Mouse (Mus musculus) lung, embryonic 16.5 days (tissue): ENCODE measurements at regions not wholly inside any gene's neighbourhood (a gene's known extent, or its start where the extent isn't known, plus 50 kb on each side); places are given as distances from the start of the nearest gene placed in this dataset.

Source experiments
- ATAC-seq: fragments of 200-750 bp; cut with Nextera tagmentation; 2 replicates; pipeline ENCODE4 v1.8.0; 2017; ENCODE audit warnings: low read depth, mild to moderate bottlenecking, moderate library complexity
- H3K27ac ChIP-seq: fragments of 300-500 bp; sonication (generic); 2 replicates; pipeline ENCODE4 v1.5.1; 2014; ENCODE audit warnings: mild to moderate bottlenecking, control low read depth, low read length
- H3K27me3 ChIP-seq: fragments of 300-500 bp; sonication (generic); 2 replicates; pipeline ENCODE4 v1.6.1; 2014; ENCODE audit warnings: low read depth, low read length, mixed read lengths; ENCODE audit not compliant: control insufficient read depth, insufficient read depth
- H3K36me3 ChIP-seq: fragments of 300-500 bp; sonication (generic); 2 replicates; pipeline ENCODE4 v1.6.1; 2014; ENCODE audit warnings: low read length; ENCODE audit not compliant: control insufficient read depth, insufficient read depth
- H3K4me1 ChIP-seq: fragments of 300-500 bp; sonication (generic); replicated peaks from 2 replicates; pipeline ENCODE4 v1.6.1; 2014; ENCODE audit warnings: low read length, mixed read lengths; ENCODE audit not compliant: control insufficient read depth, insufficient read depth
- H3K4me2 ChIP-seq: fragments of 300-500 bp; sonication (generic); 2 replicates; pipeline ENCODE4 v1.6.1; 2014; ENCODE audit warnings: low read depth, low read length, control low read depth
- H3K4me3 ChIP-seq: fragments of 300-500 bp; sonication (generic); 2 replicates; pipeline ENCODE4 v1.5.1; 2014; ENCODE audit warnings: mild to moderate bottlenecking, low read length, control low read depth
- H3K9ac ChIP-seq: fragments of 300-500 bp; sonication (generic); 2 replicates; pipeline ENCODE4 v1.6.1; 2014; ENCODE audit warnings: low read length, control low read depth
- H3K9me3 ChIP-seq: fragments of 300-500 bp; sonication (generic); 2 replicates; pipeline ENCODE4 v1.6.1; 2016; ENCODE audit warnings: low read length; ENCODE audit not compliant: control insufficient read depth
- WGBS: fragments of 180-500 bp; shearing (Covaris S2); extraction: QIAGEN DNeasy Blood & Tissue Kit; methylation state at CpG from one replicate; pipeline ENCODE4 v1.1.7; 2014; 5-methylcytosine and 5-hydroxymethylcytosine counted together

DNA sequence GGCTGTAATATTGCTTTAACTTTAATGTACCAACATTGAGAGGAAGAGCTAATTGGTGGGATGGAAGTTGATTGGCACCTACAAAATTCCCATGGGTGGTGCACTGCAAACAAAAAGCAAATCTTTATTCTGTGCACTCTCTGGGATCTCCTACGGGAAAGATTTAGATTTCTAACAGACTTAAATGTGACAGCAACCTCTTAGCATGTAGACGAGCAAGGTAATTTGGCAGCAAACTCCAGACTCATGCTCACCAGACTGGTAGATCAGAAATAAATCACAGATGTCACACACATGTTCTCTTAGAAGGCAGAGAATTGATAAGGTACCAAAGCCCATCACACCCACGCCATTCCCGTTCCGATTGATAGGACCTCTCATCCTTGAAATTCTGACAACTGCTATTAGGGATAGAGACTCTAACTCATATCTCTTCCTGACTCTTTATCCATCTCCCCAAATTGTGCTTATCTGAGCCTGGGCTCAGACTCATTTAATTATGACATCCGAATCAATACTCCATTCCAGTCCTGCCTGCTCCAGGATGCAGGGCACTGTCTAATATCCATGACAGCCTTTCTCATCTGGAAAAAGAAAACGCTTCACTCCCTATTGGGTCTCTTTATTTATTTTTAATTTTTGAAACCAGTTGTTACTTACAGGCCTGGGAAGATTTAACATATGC lies 356.9 kb upstream of the Sash1 start:
- H3K9ac ChIP-seq: no peak overlapping the region
- no peaks in the 10 kb centered on the region for H3K36me3 ChIP-seq
- 69% methylated on average over 7 of the region's 7 CpGs for WGBS
- no peak overlapping the region for H3K4me3 ChIP-seq
- H3K4me1 ChIP-seq: peaks cover 5% of the 10 kb centered on the region; the same call in 1 of the 2 replicates
- no peak overlapping the region for H3K27ac ChIP-seq
- H3K9me3 ChIP-seq: no peaks in the 10 kb centered on the region
- no peaks in the 10 kb centered on the region for H3K27me3 ChIP-seq
- no peak for ATAC-seq
- no peak overlapping the region for H3K4me2 ChIP-seq

DNA sequence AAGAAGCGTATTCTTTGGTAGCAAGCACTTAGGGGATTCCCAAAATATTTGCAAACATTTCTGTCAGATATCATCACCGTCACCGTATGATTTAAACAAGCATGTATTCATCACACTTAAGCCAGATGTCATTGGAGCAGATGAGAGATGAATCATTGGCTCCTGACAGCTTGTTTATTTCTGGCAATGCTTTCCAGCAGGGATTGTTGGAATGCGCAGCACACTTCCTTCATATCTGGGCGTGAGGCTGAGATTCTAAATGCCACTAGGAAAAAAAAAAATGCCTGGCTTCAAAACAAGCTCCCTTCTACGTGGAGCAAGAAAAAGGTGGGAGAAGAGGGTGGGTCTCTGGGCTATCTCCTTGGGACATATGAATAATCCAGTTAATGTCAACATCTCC lies 354.1 kb upstream of the Sash1 start:
- peak; percentile 60 for ATAC-seq
- Histone ChIP-seq H3K36me3 (no peaks in the 10 kb centered on the region), H3K9me3 (no peaks in the 10 kb centered on the region), H3K4me1 (peaks cover 5% of the 10 kb centered on the region; the same call in 1 of the 2 replicates), H3K4me3 (no peak overlapping the region), H3K9ac (no peak overlapping the region), H3K27ac (no peak overlapping the region), H3K27me3 (no peaks in the 10 kb centered on the region), H3K4me2 (no peak overlapping the region)
- WGBS: 22% methylated on average over 6 of the region's 6 CpGs

DNA sequence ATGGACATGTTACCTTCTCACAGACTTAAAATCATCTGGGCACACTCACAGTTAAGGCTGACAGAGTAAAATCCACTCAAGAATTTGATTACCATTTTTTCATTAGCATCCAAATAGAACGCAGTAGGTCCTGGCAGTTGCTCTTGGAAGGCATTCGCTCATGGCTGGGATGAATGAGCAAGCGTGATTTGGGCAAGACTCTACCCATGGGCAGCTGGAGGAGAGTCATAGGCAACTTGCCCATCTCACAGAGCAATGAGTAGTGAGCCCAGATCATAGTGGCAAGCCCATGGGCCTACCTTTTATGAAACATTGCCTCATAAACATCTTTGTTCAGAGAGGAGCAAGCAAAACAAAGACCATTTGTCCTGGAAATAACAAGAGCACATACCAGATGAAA lies 345.9 kb upstream of the Sash1 start:
- 88% methylated on average over 3 of the region's 3 CpGs for WGBS
- Histone ChIP-seq H3K4me2 (no peak overlapping the region), H3K36me3 (no peaks in the 10 kb centered on the region), H3K9me3 (no peaks in the 10 kb centered on the region), H3K4me3 (no peak overlapping the region), H3K9ac (no peak overlapping the region), H3K27ac (no peak overlapping the region), H3K27me3 (no peaks in the 10 kb centered on the region), H3K4me1 (no peaks in the 10 kb centered on the region)
- no peak for ATAC-seq

DNA sequence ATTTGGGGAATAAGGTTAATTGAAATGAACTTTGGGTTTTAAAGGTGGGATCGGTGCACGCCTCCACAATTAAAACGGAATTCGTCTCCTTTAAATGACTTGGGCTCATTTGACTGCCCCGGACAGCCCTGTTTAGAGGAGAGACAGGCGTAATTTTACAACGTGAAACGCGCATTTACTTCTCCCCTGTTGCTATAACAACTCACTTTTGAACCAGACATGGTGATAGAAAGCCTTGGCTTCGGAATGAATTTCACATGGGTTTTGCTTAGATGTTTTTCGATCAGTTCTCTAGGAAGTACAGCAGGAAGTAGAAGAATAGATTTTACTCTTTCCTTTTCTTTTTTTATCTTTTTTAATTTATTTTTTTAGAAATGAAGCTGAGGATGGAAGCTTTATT lies 343.2 kb upstream of the Sash1 start:
- Histone ChIP-seq H3K27me3 (no peaks in the 10 kb centered on the region), H3K9me3 (no peaks in the 10 kb centered on the region), H3K4me3 (no peak overlapping the region), H3K27ac (no peak overlapping the region), H3K4me2 (no peak overlapping the region), H3K36me3 (no peaks in the 10 kb centered on the region), H3K4me1 (no peaks in the 10 kb centered on the region), H3K9ac (no peak overlapping the region)
- ATAC-seq: no peak
- WGBS: 84% methylated on average over 11 of the region's 11 CpGs

DNA sequence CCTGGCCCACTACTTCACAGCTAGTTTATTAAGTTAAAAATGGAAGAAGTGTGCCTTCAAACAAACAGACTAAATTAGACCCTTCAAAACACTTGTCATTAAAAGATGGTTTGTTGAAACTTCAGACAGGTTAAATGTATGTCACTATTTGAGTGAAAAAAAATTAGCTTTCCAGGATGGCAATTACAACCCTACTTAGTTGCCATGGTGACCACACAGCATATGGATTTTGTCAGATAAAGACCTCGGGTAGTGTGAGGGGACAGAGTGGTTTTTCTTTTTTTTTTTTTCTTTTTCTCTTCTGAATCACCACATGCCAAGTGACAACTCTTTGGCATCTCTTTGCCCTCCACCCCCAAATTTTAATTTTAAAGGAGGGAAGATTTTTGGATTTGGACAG lies 341.5 kb upstream of the Sash1 start:
- Histone ChIP-seq H3K27me3 (no peaks in the 10 kb centered on the region), H3K4me1 (no peaks in the 10 kb centered on the region), H3K9me3 (no peaks in the 10 kb centered on the region), H3K27ac (no peak overlapping the region), H3K4me3 (no peak overlapping the region), H3K36me3 (no peaks in the 10 kb centered on the region), H3K9ac (no peak overlapping the region), H3K4me2 (no peak overlapping the region)
- no peak for ATAC-seq
- WGBS: 0% methylated on average over 1 of the region's 1 CpGs

DNA sequence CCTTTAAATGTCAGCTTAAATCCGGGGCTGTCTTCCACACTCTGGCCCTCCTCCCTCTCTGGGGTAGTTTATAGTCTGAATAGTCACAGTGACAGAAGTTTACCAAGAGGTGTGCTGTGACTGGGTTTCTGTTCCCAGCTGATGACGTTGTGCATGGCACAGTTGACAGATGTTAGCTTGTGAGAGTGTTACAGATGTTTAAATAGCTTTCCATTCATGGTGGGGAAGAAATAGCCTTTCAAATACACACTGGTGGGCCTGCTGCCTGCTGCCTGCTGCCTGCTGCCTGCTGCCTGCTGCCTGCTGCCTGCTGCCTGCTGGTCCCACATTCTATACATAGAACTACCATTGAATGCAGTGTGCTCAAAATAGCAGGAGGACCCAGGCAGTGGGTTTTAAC lies 324.8 kb upstream of the Sash1 start:
- no peaks in the 10 kb centered on the region for H3K9me3 ChIP-seq
- H3K27me3 ChIP-seq: no peaks in the 10 kb centered on the region
- H3K36me3 ChIP-seq: no peaks in the 10 kb centered on the region
- no peak overlapping the region for H3K4me2 ChIP-seq
- H3K4me3 ChIP-seq: no peak overlapping the region
- WGBS: 12% methylated on average over 2 of the region's 2 CpGs
- no peak overlapping the region for H3K27ac ChIP-seq
- no peaks in the 10 kb centered on the region for H3K4me1 ChIP-seq
- no peak overlapping the region for H3K9ac ChIP-seq
- ATAC-seq: no peak

DNA sequence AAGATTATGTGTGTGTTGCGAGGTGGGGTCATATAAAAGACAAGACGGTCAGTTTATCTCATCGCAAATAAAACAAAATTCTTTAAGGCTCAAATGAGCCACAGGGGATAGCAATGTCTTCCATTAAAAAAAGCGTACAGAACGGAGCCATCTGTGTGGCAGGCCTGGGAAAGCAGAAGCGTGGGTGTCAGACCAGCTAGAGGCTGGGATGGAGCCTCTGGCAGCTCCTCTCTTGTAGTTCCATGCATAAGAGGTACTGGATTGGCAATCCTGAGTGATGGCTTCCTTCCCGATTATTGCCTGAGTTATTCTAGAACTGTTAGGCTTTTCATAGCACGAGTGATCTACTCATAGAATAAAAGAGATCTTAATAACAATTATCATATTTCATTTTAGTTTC lies 318.2 kb upstream of the Sash1 start:
- ATAC-seq: no peak
- Histone ChIP-seq H3K4me3 (no peak overlapping the region), H3K9me3 (no peaks in the 10 kb centered on the region), H3K9ac (no peak overlapping the region), H3K27ac (no peak overlapping the region), H3K36me3 (no peaks in the 10 kb centered on the region), H3K4me2 (no peak overlapping the region), H3K27me3 (no peaks in the 10 kb centered on the region), H3K4me1 (no peaks in the 10 kb centered on the region)
- WGBS: 66% methylated on average over 8 of the region's 8 CpGs

DNA sequence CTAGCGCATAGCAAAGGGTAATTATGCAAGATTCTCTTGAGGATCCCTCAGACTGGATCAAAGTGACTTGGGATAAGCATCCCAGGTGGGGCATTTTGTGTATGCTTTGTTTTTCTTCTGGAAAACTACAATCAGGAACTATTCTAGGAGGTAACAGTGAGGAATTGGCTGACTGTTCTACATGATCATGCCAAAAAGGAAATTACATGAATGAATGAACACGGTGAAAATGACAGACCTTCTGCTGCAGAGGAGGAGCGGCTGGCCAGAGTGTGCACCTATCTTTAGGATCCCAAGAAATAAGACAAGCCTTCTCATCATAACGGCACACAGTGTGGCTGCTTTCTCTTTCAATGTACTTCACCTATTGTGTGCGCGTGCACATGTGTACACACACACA lies 317.5 kb upstream of the Sash1 start:
- Histone ChIP-seq H3K27ac (no peak overlapping the region), H3K9ac (no peak overlapping the region), H3K4me3 (no peak overlapping the region), H3K9me3 (no peaks in the 10 kb centered on the region), H3K4me2 (no peak overlapping the region), H3K36me3 (no peaks in the 10 kb centered on the region), H3K4me1 (no peaks in the 10 kb centered on the region), H3K27me3 (no peaks in the 10 kb centered on the region)
- no peak for ATAC-seq
- WGBS: 80% methylated on average over 6 of the region's 6 CpGs

DNA sequence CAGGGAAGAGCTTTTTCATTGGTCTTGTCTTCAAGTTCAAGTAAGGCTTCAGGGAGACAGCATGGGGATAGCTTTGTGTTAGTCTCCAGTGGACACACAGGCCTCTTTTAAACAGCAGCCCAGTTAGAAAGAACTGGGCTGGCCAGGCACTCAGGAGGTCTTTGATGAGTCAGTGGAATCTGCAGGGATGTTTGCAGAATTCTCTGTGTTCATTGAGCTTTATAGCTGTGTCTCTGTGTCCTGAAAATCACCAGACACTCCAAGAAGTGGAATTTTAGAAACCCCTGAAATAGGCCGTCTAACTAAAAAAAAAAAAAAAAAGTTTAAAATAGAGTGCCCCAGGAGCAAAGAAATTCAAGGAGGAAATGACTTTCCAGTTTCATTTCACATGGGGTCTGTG lies 317.1 kb upstream of the Sash1 start:
- 35% methylated on average over 1 of the region's 1 CpGs for WGBS
- Histone ChIP-seq H3K9ac (no peak overlapping the region), H3K27ac (no peak overlapping the region), H3K9me3 (no peaks in the 10 kb centered on the region), H3K27me3 (no peaks in the 10 kb centered on the region), H3K4me1 (no peaks in the 10 kb centered on the region), H3K4me2 (no peak overlapping the region), H3K36me3 (no peaks in the 10 kb centered on the region), H3K4me3 (no peak overlapping the region)
- no peak for ATAC-seq

DNA sequence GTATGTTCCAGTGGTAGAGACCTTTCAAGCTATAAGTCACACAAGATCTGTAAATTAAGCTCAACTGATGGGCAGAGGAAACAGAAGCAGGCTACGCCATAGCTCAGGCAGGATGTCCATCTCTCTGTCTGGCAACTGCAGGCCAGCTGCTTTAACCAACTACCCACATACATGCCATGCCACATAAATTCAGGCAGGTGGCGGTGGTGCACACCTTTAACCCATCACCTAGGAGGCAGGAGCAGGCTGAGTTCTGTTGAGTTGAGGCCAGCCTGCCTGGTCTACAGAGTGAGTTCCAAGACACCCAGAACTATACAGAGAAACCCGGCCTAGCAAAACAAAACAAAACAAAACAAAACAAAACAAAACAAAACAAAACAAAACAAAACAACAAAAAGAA lies 289.1 kb upstream of the Sash1 start:
- Histone ChIP-seq H3K27me3 (no peaks in the 10 kb centered on the region), H3K9ac (no peak overlapping the region), H3K4me1 (no peaks in the 10 kb centered on the region), H3K4me3 (no peak overlapping the region), H3K4me2 (no peak overlapping the region), H3K9me3 (no peaks in the 10 kb centered on the region), H3K27ac (no peak overlapping the region), H3K36me3 (no peaks in the 10 kb centered on the region)
- no peak for ATAC-seq
- WGBS: 53% methylated on average over 3 of the region's 3 CpGs
